Mouse (Mus musculus): ENCODE results near the gene Ywhae. TPM values are rescaled to one million over a fixed set of nuclear protein-coding genes. Genes with fewer than 3 reads are reported as not detected.

Ywhae gene
- polyA plus RNA-seq, 1 experiment from 2014 or later: 1,417 TPM

- Histone ChIP-seq H3K9ac (replicated peaks) (no peak overlapping the region), H3K4me3 (no peak overlapping the region), H3K27me3 (no peaks in the 10 kb centered on the region), H3K36me3 (peaks cover 34% of the 10 kb centered on the region), H3K4me2 (replicated peaks) (peak overlapping the region; percentile 32), H3K27ac (replicated peaks) (0 out of 2 replicates have a peak overlapping the region, but pooled peaks have one; percentile 32), H3K4me1 (peaks cover 8% of the 10 kb centered on the region; the same call in 1 of the 2 replicates), H3K9me3 (no peaks in the 10 kb centered on the region)
- WGBS: under 1% methylated on average over 23 of the region's 23 CpGs
- ATAC-seq (replicated peaks): peak; percentile 90
Observed at GRCm38 (mm10) chr11:75769206-75769605, 36.5 kb downstream of the Ywhae start.

DNA sequence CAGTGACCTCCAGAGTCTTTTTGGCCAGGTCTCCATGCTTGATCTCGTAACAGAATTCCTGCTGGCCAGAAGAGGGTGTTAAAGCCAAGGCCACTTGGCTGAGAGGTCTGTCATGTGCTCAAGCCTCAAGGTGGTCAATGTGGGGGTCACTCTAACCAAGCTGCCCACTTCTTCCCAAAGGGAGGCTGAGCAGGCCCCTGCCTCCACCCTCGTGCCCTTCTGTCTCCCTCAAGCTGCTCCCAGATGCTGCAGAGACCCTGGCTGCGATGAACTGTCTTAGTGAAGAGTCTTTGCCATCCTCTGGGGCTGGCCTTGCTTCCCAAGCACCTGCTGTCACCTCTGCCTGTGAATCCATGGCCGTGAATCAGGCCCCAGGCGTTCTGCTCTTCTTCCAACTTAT lies 39.9 kb downstream of the Ywhae start:
- ATAC-seq (replicated peaks): no peak

GRCm38 (mm10) chr11:75775919-75776318 lies 43.2 kb downstream of the Ywhae start:
- H3K9ac ChIP-seq (replicated peaks): no peak overlapping the region
- no peaks in the 10 kb centered on the region for H3K27me3 ChIP-seq
- no peaks in the 10 kb centered on the region for H3K36me3 ChIP-seq
- ATAC-seq (replicated peaks): no peak
- H3K27ac ChIP-seq (replicated peaks): no peak overlapping the region
- 87% methylated on average over 1 of the region's 1 CpGs for WGBS
- H3K4me1 ChIP-seq: no peaks in the 10 kb centered on the region
- no peak overlapping the region for H3K4me2 ChIP-seq (replicated peaks)
- H3K4me3 ChIP-seq: no peak overlapping the region
- no peaks in the 10 kb centered on the region for H3K9me3 ChIP-seq

More for the DNA sequence above, 39.9 kb downstream of the Ywhae start:
- WGBS: 79% methylated on average over 5 of the region's 5 CpGs
- Histone ChIP-seq H3K4me2 (replicated peaks) (no peak overlapping the region), H3K27ac (replicated peaks) (no peak overlapping the region), H3K4me1 (peaks cover 8% of the 10 kb centered on the region; the same call in 1 of the 2 replicates), H3K36me3 (peaks cover 1% of the 10 kb centered on the region; the same call in 1 of the 2 replicates), H3K9ac (replicated peaks) (no peak overlapping the region), H3K9me3 (no peaks in the 10 kb centered on the region), H3K27me3 (no peaks in the 10 kb centered on the region), H3K4me3 (no peak overlapping the region)

GRCm38 (mm10) chr11:75781919-75782318 lies 49.2 kb downstream of the Ywhae start:
- no peak; the same call in 1 of the 2 replicates for ATAC-seq (replicated peaks)
- Histone ChIP-seq H3K27ac (replicated peaks) (no peak overlapping the region), H3K4me2 (replicated peaks) (no peak overlapping the region), H3K4me1 (no peaks in the 10 kb centered on the region), H3K4me3 (no peak overlapping the region), H3K27me3 (no peaks in the 10 kb centered on the region), H3K9me3 (no peaks in the 10 kb centered on the region), H3K36me3 (no peaks in the 10 kb centered on the region), H3K9ac (replicated peaks) (no peak overlapping the region)
- 25% methylated on average over 6 of the region's 6 CpGs for WGBS

GRCm38 (mm10) chr11:75783799-75784198 lies 51.1 kb downstream of the Ywhae start:
- H3K4me2 ChIP-seq (replicated peaks): no peak overlapping the region
- H3K27me3 ChIP-seq: no peaks in the 10 kb centered on the region
- no peaks in the 10 kb centered on the region for H3K4me1 ChIP-seq
- WGBS: 84% methylated on average over 5 of the region's 5 CpGs
- no peak for ATAC-seq (replicated peaks)
- H3K27ac ChIP-seq (replicated peaks): no peak overlapping the region
- H3K9me3 ChIP-seq: no peaks in the 10 kb centered on the region
- no peak overlapping the region for H3K4me3 ChIP-seq
- no peak overlapping the region for H3K9ac ChIP-seq (replicated peaks)
- no peaks in the 10 kb centered on the region for H3K36me3 ChIP-seq

DNA sequence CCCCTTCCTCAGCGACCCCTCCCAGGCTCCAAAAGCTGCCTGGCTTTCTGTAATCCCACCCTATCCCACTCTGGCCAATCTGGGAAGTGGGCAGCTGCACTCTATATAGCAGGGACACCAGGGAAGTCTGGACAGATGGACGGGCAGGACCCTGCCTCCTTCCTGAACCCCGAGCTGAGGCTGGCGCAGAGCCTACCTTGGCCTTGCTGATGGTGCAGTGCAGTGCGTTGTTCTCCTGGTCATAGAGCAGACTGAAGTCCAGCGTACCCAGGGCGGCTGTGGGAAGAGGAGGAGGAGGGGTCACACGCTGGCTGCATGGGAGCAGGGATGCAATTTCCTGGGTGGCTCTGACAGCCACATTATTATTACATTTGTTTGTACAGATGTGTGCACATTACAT lies 53.2 kb downstream of the Ywhae start:
- no peak overlapping the region for H3K9ac ChIP-seq (replicated peaks)
- no peak overlapping the region for H3K27ac ChIP-seq (replicated peaks)
- no peaks in the 10 kb centered on the region for H3K27me3 ChIP-seq
- no peak overlapping the region for H3K4me3 ChIP-seq
- no peaks in the 10 kb centered on the region for H3K9me3 ChIP-seq
- H3K36me3 ChIP-seq: no peaks in the 10 kb centered on the region
- no peak for ATAC-seq (replicated peaks)
- no peaks in the 10 kb centered on the region for H3K4me1 ChIP-seq
- 74% methylated on average over 8 of the region's 8 CpGs for WGBS
- H3K4me2 ChIP-seq (replicated peaks): no peak overlapping the region

DNA sequence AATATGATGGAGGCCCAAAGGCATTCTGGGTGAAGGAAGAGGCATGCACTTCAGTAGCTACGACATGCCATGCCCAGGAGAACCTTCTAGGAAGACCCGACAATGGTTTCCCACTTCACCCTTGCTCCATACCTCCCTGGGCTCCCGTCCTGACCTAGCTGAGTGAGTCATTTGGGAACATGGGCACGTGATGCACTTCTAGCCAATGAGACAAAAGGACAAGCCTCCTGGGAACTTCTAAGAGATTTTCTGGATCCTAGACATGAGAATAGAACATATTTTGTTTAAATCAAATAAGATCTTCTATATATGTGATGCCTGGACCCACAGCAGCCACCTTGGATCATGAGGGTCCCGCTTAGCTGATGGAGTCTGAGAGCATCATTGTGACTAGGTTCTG lies 59.9 kb downstream of the Ywhae start:
- Histone ChIP-seq H3K36me3 (no peaks in the 10 kb centered on the region), H3K4me1 (peaks cover 11% of the 10 kb centered on the region), H3K27ac (replicated peaks) (no peak overlapping the region), H3K4me3 (no peak overlapping the region), H3K9ac (replicated peaks) (no peak overlapping the region), H3K27me3 (peaks cover 38% of the 10 kb centered on the region), H3K4me2 (replicated peaks) (no peak overlapping the region), H3K9me3 (no peaks in the 10 kb centered on the region)
- WGBS: 80% methylated on average over 5 of the region's 5 CpGs
- no peak for ATAC-seq (replicated peaks)

DNA sequence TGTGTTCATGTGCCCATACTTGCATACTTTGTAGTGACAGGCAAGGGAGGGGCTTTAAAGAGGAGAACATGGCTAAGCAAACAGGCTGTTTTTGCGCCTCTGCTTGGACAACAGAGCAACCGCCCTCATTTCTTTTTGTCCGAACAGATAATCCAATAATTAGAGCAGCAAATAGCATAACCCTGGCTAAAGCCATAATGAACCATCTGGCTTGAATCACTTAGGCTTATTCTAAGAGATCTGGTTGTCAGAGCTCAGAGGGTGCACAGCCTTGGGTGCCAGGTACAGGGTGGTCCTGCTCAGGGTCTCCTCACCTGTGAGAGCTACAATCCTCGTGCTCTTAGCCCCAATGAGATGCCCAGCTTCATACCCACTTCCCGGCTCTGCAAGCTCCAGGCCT lies 60.7 kb downstream of the Ywhae start:
- no peaks in the 10 kb centered on the region for H3K36me3 ChIP-seq
- H3K9ac ChIP-seq (replicated peaks): no peak overlapping the region
- no peak overlapping the region for H3K27ac ChIP-seq (replicated peaks)
- H3K9me3 ChIP-seq: no peaks in the 10 kb centered on the region
- H3K4me1 ChIP-seq: peaks cover 11% of the 10 kb centered on the region
- H3K4me3 ChIP-seq: no peak overlapping the region
- 70% methylated on average over 5 of the region's 5 CpGs for WGBS
- no peak for ATAC-seq (replicated peaks)
- H3K27me3 ChIP-seq: peaks cover 40% of the 10 kb centered on the region
- H3K4me2 ChIP-seq (replicated peaks): no peak overlapping the region

- H3K9ac ChIP-seq (replicated peaks): peak overlapping the region; percentile 52
- no peaks in the 10 kb centered on the region for H3K9me3 ChIP-seq
- H3K27ac ChIP-seq (replicated peaks): no peak overlapping the region
- WGBS: 7% methylated on average over 45 of the region's 45 CpGs
- H3K4me3 ChIP-seq: peak overlapping the region; percentile 53
- H3K4me1 ChIP-seq: peaks cover 11% of the 10 kb centered on the region
- no peak for ATAC-seq (replicated peaks)
- H3K27me3 ChIP-seq: peaks cover 40% of the 10 kb centered on the region
- no peaks in the 10 kb centered on the region for H3K36me3 ChIP-seq
- peak overlapping the region; percentile 66 for H3K4me2 ChIP-seq (replicated peaks)
Observed at GRCm38 (mm10) chr11:75794602-75795320, 62.1 kb downstream of the Ywhae start.

DNA sequence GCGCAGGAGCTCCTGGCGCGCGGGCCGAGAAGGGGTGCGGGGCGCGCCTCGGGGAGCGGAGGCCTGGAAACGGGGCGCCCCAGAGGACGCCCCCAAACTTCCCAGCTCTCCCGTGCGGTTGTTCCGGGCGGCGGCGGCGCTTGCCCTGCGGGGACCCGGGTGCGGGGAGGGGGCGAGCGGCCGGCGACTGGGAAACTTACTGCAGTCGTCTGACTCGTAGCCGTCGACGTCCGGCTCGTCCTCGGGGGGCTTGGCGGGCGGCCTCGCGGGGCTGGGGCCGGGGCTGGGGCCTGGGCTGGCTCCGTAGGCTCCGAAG lies 62.6 kb downstream of the Ywhae start:
- Histone ChIP-seq H3K27me3 (peaks cover 40% of the 10 kb centered on the region), H3K4me1 (peaks cover 11% of the 10 kb centered on the region), H3K9ac (replicated peaks) (peak overlapping the region; percentile 52), H3K4me3 (peak overlapping the region; percentile 53), H3K36me3 (no peaks in the 10 kb centered on the region), H3K4me2 (replicated peaks) (peak overlapping the region; percentile 66), H3K9me3 (no peaks in the 10 kb centered on the region), H3K27ac (replicated peaks) (no peak overlapping the region)
- ATAC-seq (replicated peaks): 0 out of 2 replicates have a peak, but pooled peaks have one; percentile 11
- under 1% methylated on average over 41 of the region's 42 CpGs for WGBS

- Histone ChIP-seq H3K4me1 (peaks cover 11% of the 10 kb centered on the region), H3K27me3 (peaks cover 40% of the 10 kb centered on the region), H3K4me2 (replicated peaks) (peak within 1 kb of the TSS; percentile 66), H3K9me3 (no peaks in the 10 kb centered on the region), H3K36me3 (no peaks in the 10 kb centered on the region), H3K9ac (replicated peaks) (peak within 1 kb of the TSS; percentile 52), H3K27ac (replicated peaks) (no peak within 1 kb of the TSS), H3K4me3 (peak within 1 kb of the TSS; percentile 53)
- WGBS: 3% methylated on average over 34 of the region's 37 CpGs
- ATAC-seq (replicated peaks): peak; percentile 89
Observed at GRCm38 (mm10) chr11:75796029-75796445, 63.4 kb downstream of the Ywhae start, which contains the start of gene Doc2b. TSS of gene Doc2b (minus strand) at chr11:75796049.

DNA sequence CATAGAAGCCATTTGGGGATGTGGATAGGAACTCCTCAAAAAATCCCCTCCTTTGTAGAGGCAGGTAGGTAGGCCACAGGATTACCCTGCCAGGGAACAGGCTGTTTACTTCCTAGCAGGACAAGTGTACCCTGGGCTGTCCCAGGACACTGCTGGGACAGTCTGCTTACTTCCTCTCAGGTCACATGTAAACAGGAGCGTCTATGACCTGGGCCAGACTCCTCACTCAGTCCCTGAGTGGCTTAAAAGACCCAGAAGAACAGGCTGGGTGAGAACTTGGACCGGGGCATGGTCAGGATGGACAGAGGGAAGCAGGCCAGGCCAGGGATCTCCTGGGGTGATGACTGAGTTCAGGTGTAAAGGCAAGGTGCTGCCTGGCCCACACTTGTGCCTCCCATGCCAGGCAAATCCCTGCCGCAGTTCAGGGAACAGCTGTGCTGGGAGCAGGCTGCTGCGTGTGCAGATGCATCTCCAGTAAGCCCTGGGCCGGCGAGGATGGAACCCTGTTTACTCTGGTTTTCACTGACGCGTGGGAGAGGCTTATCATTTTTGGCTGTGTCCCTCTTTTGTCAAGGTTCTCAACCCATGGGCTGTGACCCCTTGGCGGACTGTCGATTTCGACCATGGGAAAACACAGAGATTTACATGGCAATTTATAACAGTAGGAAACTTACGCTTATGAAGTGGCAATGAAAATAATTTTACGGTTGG lies 64.0 kb downstream of the Ywhae start:
- H3K27me3 ChIP-seq: peaks cover 40% of the 10 kb centered on the region
- peak overlapping the region; percentile 66; the same call in 1 of the 2 replicates for H3K4me2 ChIP-seq (replicated peaks)
- 0 out of 2 replicates have a peak overlapping the region, but pooled peaks have one; percentile 52 for H3K9ac ChIP-seq (replicated peaks)
- H3K4me1 ChIP-seq: peaks cover 11% of the 10 kb centered on the region
- no peaks in the 10 kb centered on the region for H3K36me3 ChIP-seq
- ATAC-seq (replicated peaks): peak; percentile 17; the same call in 1 of the 2 replicates
- H3K4me3 ChIP-seq: peak overlapping the region; percentile 53; the same call in 1 of the 2 replicates
- H3K9me3 ChIP-seq: no peaks in the 10 kb centered on the region
- WGBS: 73% methylated on average over 13 of the region's 13 CpGs
- no peak overlapping the region for H3K27ac ChIP-seq (replicated peaks)
